Mouse (Mus musculus): ENCODE results near the gene Itpr2. TPM values are rescaled to one million over a fixed set of nuclear protein-coding genes. Genes with fewer than 3 reads are reported as not detected.

Itpr2 gene
- polyA plus RNA-seq, 1 experiment from 2014 or later: 4.1 TPM

DNA sequence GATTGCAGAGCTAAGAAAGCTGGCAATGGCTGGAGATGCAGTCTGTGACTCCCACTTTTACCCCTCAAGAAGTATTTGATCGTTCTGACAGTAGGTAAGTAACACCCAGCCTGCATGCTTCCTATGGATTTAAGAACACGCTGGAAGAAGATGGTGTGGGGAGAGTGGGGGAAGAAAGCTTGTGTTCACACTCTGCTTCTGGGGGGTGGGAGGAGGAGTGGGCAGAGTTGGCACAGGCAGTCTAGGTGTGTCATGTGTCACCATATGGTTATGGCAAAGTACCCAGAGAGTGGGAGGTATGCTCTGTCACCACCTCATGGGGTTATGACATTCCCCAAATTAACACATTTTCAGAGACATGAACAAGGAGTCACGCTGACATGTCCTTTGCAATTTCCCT, 377.5 kb downstream of the Itpr2 start:
- H3K4me1 ChIP-seq: no peaks in the 10 kb centered on the region
- no peak overlapping the region for H3K9ac ChIP-seq
- H3K27me3 ChIP-seq (replicated peaks): no peaks in the 10 kb centered on the region
- H3K36me3 ChIP-seq: no peaks in the 10 kb centered on the region
- 54% methylated on average over 3 of the region's 3 CpGs for WGBS (ENCODE audit: insufficient replicate concordance)
- no peaks in the 10 kb centered on the region; the same call in 1 of the 2 replicates for H3K9me3 ChIP-seq (replicated peaks)
- H3K27ac ChIP-seq: no peak overlapping the region
- H3K4me2 ChIP-seq: no peak overlapping the region
- no peak overlapping the region for H3K4me3 ChIP-seq
- ATAC-seq: no peak

- Histone ChIP-seq H3K4me3 (no peak overlapping the region), H3K9ac (no peak overlapping the region), H3K36me3 (no peaks in the 10 kb centered on the region), H3K27me3 (replicated peaks) (no peaks in the 10 kb centered on the region), H3K27ac (no peak overlapping the region), H3K9me3 (replicated peaks) (no peaks in the 10 kb centered on the region), H3K4me2 (no peak overlapping the region), H3K4me1 (no peaks in the 10 kb centered on the region)
- ATAC-seq: no peak
- 64% methylated on average over 4 of the region's 4 CpGs for WGBS (ENCODE audit: insufficient replicate concordance)
Measured at GRCm38 (mm10) chr6:146123656-146124055, 378.4 kb downstream of the Itpr2 start.

DNA sequence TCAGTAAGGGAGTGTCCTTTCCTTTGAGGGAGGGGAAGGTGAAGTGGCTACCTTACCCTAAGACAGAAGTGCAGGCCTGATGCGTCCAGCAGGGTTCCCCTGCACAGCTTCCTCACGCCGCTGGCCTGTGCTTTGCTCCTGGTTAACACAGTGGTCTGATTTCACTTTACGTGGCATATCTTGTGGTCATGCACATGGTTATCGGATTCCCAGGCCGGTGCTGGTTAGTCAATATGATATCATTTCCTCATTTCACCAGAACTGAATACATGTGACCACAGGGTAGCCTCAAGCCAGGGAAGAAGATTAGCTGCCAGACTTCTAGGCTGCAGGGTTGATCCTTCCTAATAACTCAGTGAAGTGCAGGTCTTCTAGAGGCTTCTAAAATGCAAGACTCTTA, 381.9 kb downstream of the Itpr2 start:
- no peak for ATAC-seq
- H3K9ac ChIP-seq: no peak overlapping the region
- 25% methylated on average over 6 of the region's 6 CpGs for WGBS (ENCODE audit: insufficient replicate concordance)
- no peaks in the 10 kb centered on the region for H3K4me1 ChIP-seq
- no peaks in the 10 kb centered on the region for H3K9me3 ChIP-seq (replicated peaks)
- no peaks in the 10 kb centered on the region for H3K36me3 ChIP-seq
- no peak overlapping the region for H3K4me2 ChIP-seq
- H3K27me3 ChIP-seq (replicated peaks): no peaks in the 10 kb centered on the region
- H3K4me3 ChIP-seq: no peak overlapping the region
- H3K27ac ChIP-seq: no peak overlapping the region

- WGBS (ENCODE audit: insufficient replicate concordance): 52% methylated on average over 12 of the region's 12 CpGs
- H3K4me2 ChIP-seq: no peak overlapping the region
- no peaks in the 10 kb centered on the region for H3K9me3 ChIP-seq (replicated peaks)
- H3K27ac ChIP-seq: no peak overlapping the region
- H3K4me1 ChIP-seq: no peaks in the 10 kb centered on the region
- no peaks in the 10 kb centered on the region for H3K27me3 ChIP-seq (replicated peaks)
- no peak for ATAC-seq
- no peaks in the 10 kb centered on the region for H3K36me3 ChIP-seq
- H3K4me3 ChIP-seq: no peak overlapping the region
- no peak overlapping the region for H3K9ac ChIP-seq
Measured at GRCm38 (mm10) chr6:146114731-146115302, 387.2 kb downstream of the Itpr2 start.

DNA sequence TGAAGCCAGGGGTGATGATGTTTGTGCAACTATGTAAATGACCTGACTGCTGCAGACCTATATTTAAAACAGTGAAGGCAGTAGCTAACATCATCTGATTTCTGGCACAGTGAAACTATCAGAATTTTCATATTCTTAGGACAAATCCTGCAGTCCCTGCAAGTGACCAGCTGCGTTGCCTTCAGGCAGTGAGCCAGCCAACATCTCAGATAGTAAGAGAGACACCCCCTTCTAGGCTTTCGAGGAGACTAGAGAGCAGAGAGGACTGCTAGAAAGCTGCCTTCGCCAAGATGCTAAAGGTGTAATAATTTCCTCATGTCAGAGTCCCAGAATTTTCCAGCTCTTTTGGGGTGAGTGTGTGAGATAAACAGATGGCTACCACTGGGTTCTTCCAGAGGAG, 388.0 kb downstream of the Itpr2 start:
- no peaks in the 10 kb centered on the region for H3K36me3 ChIP-seq
- H3K27ac ChIP-seq: no peak overlapping the region
- 61% methylated on average over 3 of the region's 3 CpGs for WGBS (ENCODE audit: insufficient replicate concordance)
- ATAC-seq: no peak
- no peak overlapping the region for H3K4me2 ChIP-seq
- H3K4me1 ChIP-seq: no peaks in the 10 kb centered on the region
- H3K9me3 ChIP-seq (replicated peaks): no peaks in the 10 kb centered on the region
- H3K27me3 ChIP-seq (replicated peaks): no peaks in the 10 kb centered on the region
- no peak overlapping the region for H3K9ac ChIP-seq
- no peak overlapping the region for H3K4me3 ChIP-seq

- no peak overlapping the region for H3K27ac ChIP-seq
- H3K9me3 ChIP-seq (replicated peaks): no peaks in the 10 kb centered on the region
- WGBS (ENCODE audit: insufficient replicate concordance): 79% methylated on average over 4 of the region's 4 CpGs
- no peak overlapping the region for H3K4me3 ChIP-seq
- H3K4me2 ChIP-seq: no peak overlapping the region
- no peaks in the 10 kb centered on the region for H3K4me1 ChIP-seq
- no peaks in the 10 kb centered on the region for H3K27me3 ChIP-seq (replicated peaks)
- H3K36me3 ChIP-seq: no peaks in the 10 kb centered on the region
- ATAC-seq: no peak
- no peak overlapping the region for H3K9ac ChIP-seq
Measured at GRCm38 (mm10) chr6:146113085-146113484, 388.9 kb downstream of the Itpr2 start.

DNA sequence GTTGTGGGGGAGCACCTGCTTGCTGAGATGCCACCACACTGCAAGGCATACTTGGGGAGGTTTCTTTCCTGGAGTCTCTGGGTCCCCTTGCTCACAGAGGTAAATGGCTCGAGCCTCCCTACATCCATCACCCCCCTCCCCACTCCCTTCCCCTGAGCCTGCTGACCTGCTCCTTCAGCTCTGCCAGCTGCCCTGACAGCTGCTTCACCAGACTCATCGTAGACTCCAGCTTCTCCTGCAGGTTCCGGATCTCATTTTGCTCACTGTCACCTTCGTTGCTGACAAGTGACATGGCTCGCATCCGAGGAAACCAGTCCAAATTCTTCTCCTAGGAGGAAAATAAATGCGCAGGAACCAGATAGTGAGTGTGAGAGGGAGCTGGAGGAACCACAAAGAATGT, 389.8 kb downstream of the Itpr2 start:
- no peaks in the 10 kb centered on the region for H3K9me3 ChIP-seq (replicated peaks)
- WGBS (ENCODE audit: insufficient replicate concordance): 59% methylated on average over 7 of the region's 7 CpGs
- no peak overlapping the region for H3K4me3 ChIP-seq
- no peaks in the 10 kb centered on the region for H3K27me3 ChIP-seq (replicated peaks)
- H3K36me3 ChIP-seq: no peaks in the 10 kb centered on the region
- no peaks in the 10 kb centered on the region for H3K4me1 ChIP-seq
- H3K27ac ChIP-seq: no peak overlapping the region
- ATAC-seq: no peak
- no peak overlapping the region for H3K4me2 ChIP-seq
- no peak overlapping the region for H3K9ac ChIP-seq

- H3K4me3 ChIP-seq: no peak overlapping the region
- H3K4me1 ChIP-seq: no peaks in the 10 kb centered on the region
- H3K27ac ChIP-seq: no peak overlapping the region
- H3K27me3 ChIP-seq (replicated peaks): no peaks in the 10 kb centered on the region
- H3K9ac ChIP-seq: no peak overlapping the region
- 47% methylated on average over 6 of the region's 6 CpGs for WGBS (ENCODE audit: insufficient replicate concordance)
- no peaks in the 10 kb centered on the region for H3K9me3 ChIP-seq (replicated peaks)
- H3K4me2 ChIP-seq: no peak overlapping the region
- no peaks in the 10 kb centered on the region for H3K36me3 ChIP-seq
- no peak for ATAC-seq
Measured at GRCm38 (mm10) chr6:146111781-146112180, 390.2 kb downstream of the Itpr2 start.

- Histone ChIP-seq H3K4me1 (no peaks in the 10 kb centered on the region), H3K9ac (no peak overlapping the region), H3K9me3 (replicated peaks) (no peaks in the 10 kb centered on the region), H3K4me3 (no peak overlapping the region), H3K27ac (no peak overlapping the region), H3K36me3 (no peaks in the 10 kb centered on the region), H3K27me3 (replicated peaks) (no peaks in the 10 kb centered on the region), H3K4me2 (no peak overlapping the region)
- no peak for ATAC-seq
- 65% methylated on average over 21 of the region's 21 CpGs for WGBS (ENCODE audit: insufficient replicate concordance)
Measured at GRCm38 (mm10) chr6:146110832-146111741, 390.9 kb downstream of the Itpr2 start.

- Histone ChIP-seq H3K4me3 (no peak overlapping the region), H3K4me1 (no peaks in the 10 kb centered on the region), H3K9me3 (replicated peaks) (no peaks in the 10 kb centered on the region), H3K27ac (no peak overlapping the region), H3K36me3 (no peaks in the 10 kb centered on the region), H3K4me2 (no peak overlapping the region), H3K9ac (no peak overlapping the region), H3K27me3 (replicated peaks) (no peaks in the 10 kb centered on the region)
- no peak for ATAC-seq
- 62% methylated on average over 4 of the region's 4 CpGs for WGBS (ENCODE audit: insufficient replicate concordance)
Measured at GRCm38 (mm10) chr6:146110425-146110824, 391.6 kb downstream of the Itpr2 start.

GRCm38 (mm10) chr6:146108695-146109094, 393.3 kb downstream of the Itpr2 start:
- no peaks in the 10 kb centered on the region for H3K36me3 ChIP-seq
- H3K4me1 ChIP-seq: no peaks in the 10 kb centered on the region
- no peak overlapping the region for H3K4me2 ChIP-seq
- no peak overlapping the region for H3K27ac ChIP-seq
- H3K27me3 ChIP-seq (replicated peaks): no peaks in the 10 kb centered on the region
- no peak overlapping the region for H3K4me3 ChIP-seq
- H3K9ac ChIP-seq: no peak overlapping the region
- no peaks in the 10 kb centered on the region for H3K9me3 ChIP-seq (replicated peaks)
- ATAC-seq: no peak
- WGBS (ENCODE audit: insufficient replicate concordance): 77% methylated on average over 7 of the region's 7 CpGs

DNA sequence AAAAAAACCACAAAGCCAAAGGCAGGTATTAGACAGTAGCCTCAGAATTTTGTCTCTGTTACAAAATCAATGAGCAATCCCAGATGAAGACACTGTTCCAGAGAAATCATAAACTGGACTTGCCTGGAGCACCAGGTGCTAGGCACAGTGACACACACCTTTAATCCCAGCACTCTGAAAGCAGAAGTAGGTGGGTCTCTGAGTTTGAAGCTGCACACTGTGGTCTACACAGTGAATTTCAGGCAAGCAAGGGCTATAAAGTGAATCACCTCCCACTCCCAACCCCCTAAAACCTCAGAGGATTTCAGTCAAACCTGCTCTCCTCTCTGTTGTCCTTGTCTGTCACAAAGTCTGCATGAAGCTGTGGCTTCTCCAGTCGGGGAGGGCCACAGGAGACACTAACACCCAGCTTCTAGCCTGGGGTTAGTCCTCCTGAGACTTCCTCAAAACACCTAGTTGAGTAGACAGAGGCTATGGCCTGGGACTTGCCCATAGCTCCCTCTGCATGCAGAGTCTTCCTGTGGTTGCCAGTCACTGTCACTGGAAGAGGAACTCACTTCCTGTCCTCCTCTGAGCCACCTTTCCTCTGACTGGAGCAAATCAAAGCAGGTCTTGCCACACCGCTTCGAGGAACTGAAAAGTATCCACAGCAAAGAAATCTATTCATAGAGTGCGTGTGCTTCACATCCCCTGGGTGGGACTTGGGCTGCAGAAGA, 394.7 kb downstream of the Itpr2 start:
- Histone ChIP-seq H3K4me3 (no peak overlapping the region), H3K36me3 (no peaks in the 10 kb centered on the region), H3K27me3 (replicated peaks) (no peaks in the 10 kb centered on the region), H3K4me1 (no peaks in the 10 kb centered on the region), H3K27ac (no peak overlapping the region), H3K9me3 (replicated peaks) (no peaks in the 10 kb centered on the region), H3K9ac (no peak overlapping the region), H3K4me2 (no peak overlapping the region)
- 40% methylated on average over 4 of the region's 4 CpGs for WGBS (ENCODE audit: insufficient replicate concordance)
- no peak for ATAC-seq

All from liver, embryonic 12.5 days (tissue).